Mouse (Mus musculus) myocyte (in vitro differentiated cells): ENCODE results near the gene Ero1lb. TPM values are rescaled to one million over a fixed set of nuclear protein-coding genes. Genes with fewer than 3 reads are reported as not detected.

Source experiments
- H3K27me3 ChIP-seq: one replicate; pipeline ENCODE4 v1.6.1; 2011; ENCODE audit not compliant: control insufficient read depth, insufficient read depth, insufficient read length
- H3K36me3 ChIP-seq: one replicate; pipeline ENCODE4 v1.6.1; 2011; ENCODE audit not compliant: control insufficient read depth, insufficient read depth
- H3K4me2 ChIP-seq: one replicate; pipeline ENCODE4 v1.6.1; 2011; ENCODE audit warnings: low read depth, control low read depth
- H3K4me3 ChIP-seq: one replicate; pipeline ENCODE4 v1.5.1; 2011; ENCODE audit warnings: mild to moderate bottlenecking, control low read depth, moderate library complexity
- H3K79me2 ChIP-seq: one replicate; pipeline ENCODE4 v1.6.1; 2011; ENCODE audit not compliant: control insufficient read depth, insufficient read depth
- H3ac ChIP-seq: one replicate; pipeline ENCODE4 v1.6.1; 2011; ENCODE audit not compliant: control insufficient read depth, insufficient read length
- CEBPB ChIP-seq: IDR thresholded peaks from 2 replicates; pipeline ENCODE4 v1.6.1; 2011; ENCODE audit warnings: mild to moderate bottlenecking, moderate library complexity; ENCODE audit not compliant: poor library complexity, insufficient read depth, severe bottlenecking
- E2F4 ChIP-seq: IDR thresholded peaks from one replicate; pipeline ENCODE4 v1.6.1; 2011; ENCODE audit warnings: mild to moderate bottlenecking, control low read depth, moderate library complexity; ENCODE audit not compliant: insufficient read depth
- MAX ChIP-seq: IDR thresholded peaks from one replicate; pipeline ENCODE4 v1.6.1; 2011; ENCODE audit warnings: low read depth, mild to moderate bottlenecking, control low read depth
- MYOD1 ChIP-seq, 3 experiments: IDR thresholded peaks; one replicate each; pipeline ENCODE4 v1.6.1; 2011; ENCODE audit warnings: control low read depth in 2 of 3, low read depth in 2 of 3, mild to moderate bottlenecking in 2 of 3, moderate library complexity in 1 of 3; ENCODE audit not compliant: insufficient read length in 2 of 3, control insufficient read depth in 1 of 3
- MYOG ChIP-seq, 3 experiments: IDR thresholded peaks; one replicate each; pipeline ENCODE4 v1.6.1; 2011; ENCODE audit warnings: control low read depth in 2 of 3, low read depth in 2 of 3, mild to moderate bottlenecking in 2 of 3; ENCODE audit not compliant: insufficient read length in 2 of 3, control insufficient read depth in 1 of 3, insufficient read depth in 1 of 3
- POLR2A ChIP-seq: IDR thresholded peaks from one replicate; pipeline ENCODE4 v1.6.1; 2011; ENCODE audit warnings: low read depth, mild to moderate bottlenecking, control low read depth, moderate library complexity; ENCODE audit not compliant: insufficient read length
- POLR2AphosphoS2 ChIP-seq: IDR thresholded peaks from one replicate; pipeline ENCODE4 v1.6.1; 2011; ENCODE audit warnings: low read depth, control low read depth; ENCODE audit not compliant: insufficient read length
- REST ChIP-seq: IDR thresholded peaks from one replicate; pipeline ENCODE4 v1.6.1; 2011; ENCODE audit warnings: mild to moderate bottlenecking, control low read depth, moderate library complexity; ENCODE audit not compliant: insufficient read depth, insufficient read length
- SRF ChIP-seq: IDR thresholded peaks from one replicate; pipeline ENCODE4 v1.6.1; 2011; ENCODE audit warnings: low read depth; ENCODE audit not compliant: control insufficient read depth, insufficient read length
- TCF12 ChIP-seq: IDR thresholded peaks from one replicate; pipeline ENCODE4 v1.6.1; 2011; ENCODE audit warnings: mild to moderate bottlenecking, control low read depth; ENCODE audit not compliant: poor library complexity, insufficient read depth, severe bottlenecking
- TCF3 ChIP-seq: IDR thresholded peaks from one replicate; pipeline ENCODE4 v1.6.1; 2011; ENCODE audit warnings: low read depth, control low read depth; ENCODE audit not compliant: insufficient read length
- USF1 ChIP-seq: IDR thresholded peaks from one replicate; pipeline ENCODE4 v1.6.1; 2011; ENCODE audit warnings: low read depth, mild to moderate bottlenecking, control low read depth, moderate library complexity
- polyA plus RNA-seq: library from polyadenylated mRNA; unstranded; fragments of >200 nt; fragmentation: generic; extraction: Trizol; gene quantifications from one replicate; pipeline ENCODE4 v1.2.1, GENCODE M21; 2012; ENCODE audit warnings: missing spikeins

The Ero1lb gene
- 1.4 TPM for polyA plus RNA-seq

DNA sequence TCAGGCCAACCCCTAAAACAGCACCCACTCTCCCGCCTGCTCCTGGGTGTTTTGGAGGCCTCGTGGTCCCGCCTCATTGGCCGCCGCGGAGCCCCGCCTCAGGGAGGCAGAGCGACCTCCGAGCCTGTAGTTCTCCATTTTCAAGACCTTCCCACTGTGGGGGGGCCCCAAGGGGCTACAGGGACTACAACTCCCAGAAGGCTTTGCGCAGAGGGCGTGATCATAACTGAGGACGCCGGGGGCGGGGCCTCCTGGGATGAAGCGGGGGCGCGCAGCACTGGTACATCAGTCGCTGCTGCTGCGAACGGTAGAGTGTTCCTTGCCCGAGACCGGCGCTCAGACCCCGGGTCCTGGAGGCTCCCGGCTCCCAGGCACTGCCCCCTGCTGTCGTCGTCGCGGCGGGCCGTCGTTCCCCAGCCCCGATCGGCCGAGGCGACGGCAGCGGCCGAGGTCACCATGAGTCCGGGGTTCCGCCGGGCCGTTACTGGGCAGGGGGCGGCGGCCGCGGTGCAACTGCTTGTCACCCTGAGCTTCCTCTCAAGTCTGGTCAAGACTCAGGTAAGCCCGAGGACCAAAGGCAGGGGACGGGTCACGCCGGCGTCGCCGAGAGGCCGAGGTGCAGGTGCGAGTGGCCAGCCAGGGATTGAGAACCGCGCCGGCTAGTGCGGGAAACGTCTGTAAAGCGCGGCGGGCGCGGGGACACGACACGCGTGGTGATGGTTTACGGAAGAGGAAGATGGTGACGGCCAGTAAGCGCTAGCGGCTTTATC is at the start of gene Ero1lb:
Ero1lb (plus strand) TSS at position 254 of the 770 bp plus-strand sequence.
- Histone ChIP-seq H3K4me2 (peak within 1 kb of the TSS; percentile 83), H3K4me3 (peak within 1 kb of the TSS; percentile 22), H3ac (peak within 1 kb of the TSS; percentile 9), H3K79me2 (no peaks in the 10 kb centered on the region), H3K27me3 (no peaks in the 10 kb centered on the region), H3K36me3 (no peaks in the 10 kb centered on the region)
- TF ChIP-seq E2F4 (peak; percentile 71), POLR2A (peak; percentile 65), MYOD1 (IDR thresholded peaks at IDR 0.05; ENCODE audit: control insufficient read depth in 1 of 3, insufficient read length in 2 of 3, low read depth in 2 of 3) (no peak)

DNA sequence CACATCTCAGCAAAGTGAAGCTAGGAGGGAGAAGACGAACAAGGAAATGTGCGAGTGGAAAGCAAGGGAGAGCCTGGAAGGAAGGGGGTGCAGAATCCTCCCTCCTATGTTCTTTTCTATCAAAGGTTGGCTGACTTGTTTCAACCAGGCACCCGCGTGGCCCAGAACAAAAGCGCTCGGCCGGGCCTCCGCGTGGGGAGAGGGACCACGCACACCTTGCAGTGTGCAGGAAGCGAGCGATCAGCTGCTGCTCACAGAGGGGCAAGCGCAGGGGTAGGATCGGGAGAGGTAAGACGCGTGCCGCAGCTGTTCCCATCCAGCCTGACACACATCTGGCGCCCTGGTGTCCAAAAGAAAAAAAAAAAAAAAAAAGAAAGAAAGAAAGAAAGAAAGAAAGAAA is 46.3 kb upstream of the Ero1lb start:
- Histone ChIP-seq H3K4me3 (no peak overlapping the region), H3ac (no peak overlapping the region), H3K36me3 (no peaks in the 10 kb centered on the region), H3K79me2 (no peaks in the 10 kb centered on the region), H3K27me3 (peaks cover 9% of the 10 kb centered on the region), H3K4me2 (peak overlapping the region; percentile 85)
- no peak for TF ChIP-seq TCF12

DNA sequence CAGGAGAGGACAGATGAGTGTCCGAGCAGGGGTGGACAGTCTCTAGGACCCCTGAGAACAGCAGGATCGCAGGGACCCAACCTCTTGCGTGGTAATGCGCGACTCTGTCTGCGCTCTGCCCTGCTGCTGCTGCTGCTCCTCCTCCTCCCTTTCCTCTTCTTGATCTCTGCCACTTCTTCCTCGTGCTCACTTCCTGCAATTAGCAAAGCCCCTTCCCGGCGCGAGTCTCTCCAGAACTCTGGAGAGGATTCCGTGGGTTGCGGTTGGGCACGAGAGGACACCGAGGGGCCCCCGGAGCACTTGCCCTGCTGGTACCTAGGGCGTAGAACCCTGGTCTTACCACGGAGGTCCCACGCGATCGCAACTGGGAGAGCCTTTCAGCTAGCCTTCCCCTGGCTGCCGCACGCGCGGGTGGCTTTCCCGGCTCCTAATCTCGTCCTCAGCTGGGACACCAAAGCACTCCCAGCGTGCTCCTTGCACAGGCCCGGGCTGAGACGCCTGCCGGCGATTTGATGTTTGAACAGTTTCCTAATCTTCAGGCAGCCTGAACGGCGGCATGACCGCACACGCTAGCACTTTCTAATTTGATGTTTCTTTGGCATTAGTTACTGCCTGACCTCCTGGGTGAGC is 45.6 kb upstream of the Ero1lb start, which contains the start of gene Edaradd:
Edaradd (minus strand) TSS at position 484 of the 630 bp plus-strand sequence.
- TF ChIP-seq MYOD1 (IDR thresholded peaks at IDR 0.05; ENCODE audit: control insufficient read depth in 1 of 3, insufficient read length in 2 of 3, low read depth in 2 of 3) (no peak), CEBPB (no peak), SRF (no peak), REST (no peak), E2F4 (no peak), POLR2AphosphoS2 (no peak), MYOG (IDR thresholded peaks at IDR 0.05; ENCODE audit: control insufficient read depth in 1 of 3, insufficient read depth in 1 of 3, insufficient read length in 2 of 3, low read depth in 2 of 3) (no peak), MAX (no peak), TCF3 (no peak), POLR2A (no peak), TCF12 (no peak), USF1 (no peak)
- Histone ChIP-seq H3K4me3 (no peak within 1 kb of the TSS), H3K4me2 (peak within 1 kb of the TSS; percentile 85), H3K36me3 (no peaks in the 10 kb centered on the region), H3K27me3 (peaks cover 9% of the 10 kb centered on the region), H3ac (no peak within 1 kb of the TSS), H3K79me2 (no peaks in the 10 kb centered on the region)

DNA sequence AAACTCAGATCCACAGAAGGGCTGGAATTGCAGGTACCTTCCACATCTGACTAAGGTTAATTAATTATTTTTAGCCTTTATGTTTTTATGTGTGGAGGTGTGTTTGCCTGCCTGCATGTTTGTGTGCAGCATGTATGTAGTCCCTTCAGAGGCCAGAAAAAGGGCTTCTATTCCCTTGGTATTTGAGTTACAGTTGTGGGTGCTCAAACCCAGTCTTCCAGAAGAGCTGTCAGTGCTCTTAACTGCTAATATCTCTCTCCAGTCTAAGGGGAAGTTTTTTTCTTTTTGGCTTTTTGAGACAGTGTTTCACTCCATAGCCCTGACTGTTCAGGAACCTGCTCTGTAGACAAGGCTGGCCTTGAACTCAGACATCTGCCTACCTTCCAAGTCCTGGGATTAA is 43.3 kb upstream of the Ero1lb start:
- H3K36me3 ChIP-seq: no peaks in the 10 kb centered on the region
- no peaks in the 10 kb centered on the region for H3K79me2 ChIP-seq
- no peak overlapping the region for H3K4me2 ChIP-seq
- TF ChIP-seq CEBPB (no peak), E2F4 (no peak), MAX (no peak), POLR2A (no peak), USF1 (no peak), TCF12 (no peak), POLR2AphosphoS2 (no peak), TCF3 (no peak), REST (no peak), MYOG (IDR thresholded peaks at IDR 0.05; ENCODE audit: control insufficient read depth in 1 of 3, insufficient read depth in 1 of 3, insufficient read length in 2 of 3, low read depth in 2 of 3) (no peak), MYOD1 (IDR thresholded peaks at IDR 0.05; ENCODE audit: control insufficient read depth in 1 of 3, insufficient read length in 2 of 3, low read depth in 2 of 3) (no peak), SRF (no peak)
- H3K4me3 ChIP-seq: no peak overlapping the region
- peaks cover 9% of the 10 kb centered on the region for H3K27me3 ChIP-seq
- no peak overlapping the region for H3ac ChIP-seq

DNA sequence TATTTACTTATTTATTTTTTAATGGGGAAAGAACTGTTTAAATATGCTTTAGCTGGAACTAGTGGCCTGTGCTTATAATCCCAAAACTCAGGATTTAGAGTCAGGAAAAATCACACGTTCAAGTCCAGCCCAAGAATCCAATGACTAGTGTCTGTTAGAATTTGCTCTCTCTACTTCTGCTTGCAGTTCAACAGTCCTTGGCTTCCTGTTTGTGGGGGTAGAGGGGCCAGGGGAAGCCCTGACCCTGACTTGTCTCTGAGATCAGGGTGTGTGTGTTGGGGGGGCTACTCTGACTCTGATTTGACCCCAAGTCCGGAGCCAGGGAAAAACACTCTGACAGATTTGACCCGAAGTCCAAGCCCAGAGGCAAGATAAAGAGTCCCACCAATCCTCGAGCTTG is 40.0 kb upstream of the Ero1lb start:
- Histone ChIP-seq H3K36me3 (no peaks in the 10 kb centered on the region), H3K4me2 (no peak overlapping the region), H3K4me3 (no peak overlapping the region), H3K79me2 (no peaks in the 10 kb centered on the region), H3K27me3 (no peaks in the 10 kb centered on the region), H3ac (no peak overlapping the region)
- TF ChIP-seq MYOG (IDR thresholded peaks at IDR 0.05; ENCODE audit: control insufficient read depth in 1 of 3, insufficient read depth in 1 of 3, insufficient read length in 2 of 3, low read depth in 2 of 3) (no peak), USF1 (no peak), TCF12 (no peak), SRF (no peak), E2F4 (no peak), CEBPB (no peak), POLR2AphosphoS2 (no peak), POLR2A (no peak)
